Mouse (Mus musculus) limb, embryonic 14.5 days (tissue): Measurements from ENCODE around the gene Nelfe. TPM values are rescaled to one million over a fixed set of nuclear protein-coding genes. Genes with fewer than 3 reads are reported as not detected.

Experiments
- ATAC-seq: fragments of 200-750 bp; cut with Nextera tagmentation; 2 replicates; pipeline ENCODE4 v1.8.0; 2017; ENCODE audit warnings: low read depth, moderate number of reproducible peaks, moderate TSS enrichment; ENCODE audit not compliant: low FRiP score
- DNase-seq: peaks from one replicate; pipeline ENCODE4 v3.0.0-alpha.2; 2015; ENCODE audit warnings: low spot score
- H3K27ac ChIP-seq: fragments of 300-500 bp; sonication (generic); replicated peaks from 2 replicates; pipeline ENCODE4 v1.5.1; 2014; ENCODE audit warnings: low read depth, mild to moderate bottlenecking, low read length, moderate library complexity, mixed read lengths
- H3K27me3 ChIP-seq: fragments of 300-500 bp; sonication (generic); 2 replicates; pipeline ENCODE4 v1.6.1; 2014; ENCODE audit warnings: low read length, mixed read lengths; ENCODE audit not compliant: control insufficient read depth, insufficient read depth
- H3K36me3 ChIP-seq: fragments of 300-500 bp; sonication (generic); 2 replicates; pipeline ENCODE4 v1.6.1; 2014; ENCODE audit warnings: mild to moderate bottlenecking, low read length, moderate library complexity, mixed read lengths; ENCODE audit not compliant: control insufficient read depth, insufficient read depth
- H3K4me1 ChIP-seq: fragments of 300-500 bp; sonication (generic); 2 replicates; pipeline ENCODE4 v1.6.1; 2014; ENCODE audit warnings: antibody characterized with exemption, low read length, mixed read lengths; ENCODE audit not compliant: control insufficient read depth, insufficient read depth
- H3K4me2 ChIP-seq: fragments of 300-500 bp; sonication (generic); replicated peaks from 2 replicates; pipeline ENCODE4 v1.6.1; 2014; ENCODE audit warnings: low read depth, mild to moderate bottlenecking, low read length, moderate library complexity; ENCODE audit not compliant: severe bottlenecking
- H3K4me3 ChIP-seq: fragments of 300-500 bp; sonication (generic); replicated peaks from 2 replicates; pipeline ENCODE4 v1.5.1; 2014; ENCODE audit warnings: low read length
- H3K9ac ChIP-seq: fragments of 300-500 bp; sonication (generic); 2 replicates; pipeline ENCODE4 v1.6.1; 2014; ENCODE audit warnings: mild to moderate bottlenecking, low read depth, low read length, moderate library complexity; ENCODE audit not compliant: severe bottlenecking
- H3K9me3 ChIP-seq: fragments of 300-500 bp; sonication (generic); 2 replicates; pipeline ENCODE4 v1.6.1; 2016; ENCODE audit warnings: low read length; ENCODE audit not compliant: control insufficient read depth
- POLR2A ChIP-seq: fragments of 200-500 bp; IDR thresholded peaks from 2 replicates; pipeline ENCODE4 v1.8.0; 2012; ENCODE audit warnings: inconsistent platforms, mild to moderate bottlenecking, moderate library complexity, borderline replicate concordance; ENCODE audit not compliant: insufficient read depth, insufficient read length; ENCODE audit errors: extremely low read depth
- WGBS: fragments of 180-500 bp; shearing (Covaris S2); extraction: QIAGEN DNeasy Blood & Tissue Kit; methylation state at CpG from one replicate; pipeline ENCODE4 v1.1.7; 2014; 5-methylcytosine and 5-hydroxymethylcytosine counted together
- polyA plus RNA-seq, 2 experiments: library from polyadenylated mRNA; depleted of rRNA in 1 of 2; stranded (reverse) in 1 of 2; unstranded in 1 of 2; fragments of >200 nt; fragmentation: Nextera tagmentation in 1 of 2; extraction: Ambion mirVana in 1 of 2; gene quantifications; 2 replicates each; pipeline versions ENCODE4 v1.2.1 to v1.2.3; 2012 to 2014

The Nelfe gene
- polyA plus RNA-seq, 2 experiments = 92.2 to 101 TPM

GRCm38 (mm10) chr17:34874321-34874720, 24.1 kb downstream of the Nelfe start:
- Histone ChIP-seq H3K9me3 (no peaks in the 10 kb centered on the region), H3K36me3 (no peaks in the 10 kb centered on the region), H3K4me3 (no peak overlapping the region), H3K4me2 (no peak overlapping the region), H3K27me3 (no peaks in the 10 kb centered on the region), H3K4me1 (no peaks in the 10 kb centered on the region; the same call in 1 of the 2 replicates), H3K9ac (no peak overlapping the region), H3K27ac (no peak overlapping the region)
- DNase-seq = no peak
- 90% methylated on average over 6 of the region's 6 CpGs for WGBS
- TF ChIP-seq POLR2A = no peak
- ATAC-seq = no peak

- 36% methylated on average over 11 of the region's 11 CpGs for WGBS
- Histone ChIP-seq H3K36me3 (no peaks in the 10 kb centered on the region), H3K4me3 (no peak within 1 kb of the TSS), H3K4me1 (peaks cover 6% of the 10 kb centered on the region; the same call in 1 of the 2 replicates), H3K4me2 (no peak within 1 kb of the TSS), H3K9me3 (no peaks in the 10 kb centered on the region), H3K27ac (no peak within 1 kb of the TSS), H3K27me3 (no peaks in the 10 kb centered on the region), H3K9ac (no peak within 1 kb of the TSS)
- no peak for TF ChIP-seq POLR2A
- DNase-seq = no peak
- ATAC-seq = no peak
Observed at GRCm38 (mm10) chr17:34879336-34879879, 29.2 kb downstream of the Nelfe start, which contains the start of gene Zbtb12. Gene Zbtb12, plus strand, starts transcription at chr17:34879483.

- ATAC-seq (no peak), DNase-seq (no peak)
- peaks cover 6% of the 10 kb centered on the region; the same call in 1 of the 2 replicates for H3K4me1 ChIP-seq
- no peak for TF ChIP-seq POLR2A
- no peak overlapping the region for H3K9ac ChIP-seq
- H3K36me3 ChIP-seq = no peaks in the 10 kb centered on the region
- H3K9me3 ChIP-seq = no peaks in the 10 kb centered on the region
- no peak overlapping the region for H3K4me2 ChIP-seq
- no peak overlapping the region for H3K27ac ChIP-seq
- no peak overlapping the region for H3K4me3 ChIP-seq
- H3K27me3 ChIP-seq = no peaks in the 10 kb centered on the region
Observed at GRCm38 (mm10) chr17:34881166-34881565, 31.0 kb downstream of the Nelfe start.

- ATAC-seq = no peak
- 10% methylated on average over 15 of the region's 15 CpGs for WGBS
- no peak within 1 kb of the TSS for H3K27ac ChIP-seq
- H3K9ac ChIP-seq = no peak within 1 kb of the TSS
- no peaks in the 10 kb centered on the region for H3K27me3 ChIP-seq
- H3K4me3 ChIP-seq = no peak within 1 kb of the TSS
- H3K4me2 ChIP-seq = no peak within 1 kb of the TSS
- DNase-seq = no peak
- H3K36me3 ChIP-seq = no peaks in the 10 kb centered on the region
- H3K4me1 ChIP-seq = peaks cover 6% of the 10 kb centered on the region; the same call in 1 of the 2 replicates
- TF ChIP-seq POLR2A = no peak
- H3K9me3 ChIP-seq = no peaks in the 10 kb centered on the region
Observed at GRCm38 (mm10) chr17:34881683-34882310, 31.6 kb downstream of the Nelfe start, which contains the start of gene Gm20547. Gene Gm20547, minus strand, starts transcription at chr17:34882042.

- no peak for TF ChIP-seq POLR2A
- Histone ChIP-seq H3K9me3 (no peaks in the 10 kb centered on the region), H3K27ac (no peak overlapping the region), H3K4me1 (peaks cover 6% of the 10 kb centered on the region; the same call in 1 of the 2 replicates), H3K36me3 (no peaks in the 10 kb centered on the region), H3K4me3 (no peak overlapping the region), H3K4me2 (no peak overlapping the region), H3K9ac (no peak overlapping the region), H3K27me3 (no peaks in the 10 kb centered on the region)
- ATAC-seq (no peak), DNase-seq (no peak)
- 64% methylated on average over 3 of the region's 3 CpGs for WGBS
Observed at GRCm38 (mm10) chr17:34883332-34883731, 33.1 kb downstream of the Nelfe start.

- no peak for TF ChIP-seq POLR2A
- no peaks in the 10 kb centered on the region for H3K9me3 ChIP-seq
- no peak for ATAC-seq
Observed at GRCm38 (mm10) chr17:34884704-34885103, 34.5 kb downstream of the Nelfe start.

More at GRCm38 (mm10) chr17:34884704-34885103, 34.5 kb downstream of the Nelfe start:
- no peak for DNase-seq
- H3K27ac ChIP-seq = no peak overlapping the region
- H3K4me2 ChIP-seq = no peak overlapping the region
- whole genome bisulfite sequencing = 91% methylated on average over 6 of the region's 6 CpGs
- H3K9ac ChIP-seq = no peak overlapping the region
- H3K36me3 ChIP-seq = no peaks in the 10 kb centered on the region
- no peaks in the 10 kb centered on the region for H3K27me3 ChIP-seq
- H3K4me3 ChIP-seq = no peak overlapping the region
- H3K4me1 ChIP-seq = peaks cover 6% of the 10 kb centered on the region; the same call in 1 of the 2 replicates
